Mouse (Mus musculus): ENCODE measurements around the gene Fam71b. TPM values are rescaled to one million over a fixed set of nuclear protein-coding genes. Genes with fewer than 3 reads are reported as not detected.

Fam71b gene
- total and polyA plus RNA-seq, 3 experiments = not detected

DNA sequence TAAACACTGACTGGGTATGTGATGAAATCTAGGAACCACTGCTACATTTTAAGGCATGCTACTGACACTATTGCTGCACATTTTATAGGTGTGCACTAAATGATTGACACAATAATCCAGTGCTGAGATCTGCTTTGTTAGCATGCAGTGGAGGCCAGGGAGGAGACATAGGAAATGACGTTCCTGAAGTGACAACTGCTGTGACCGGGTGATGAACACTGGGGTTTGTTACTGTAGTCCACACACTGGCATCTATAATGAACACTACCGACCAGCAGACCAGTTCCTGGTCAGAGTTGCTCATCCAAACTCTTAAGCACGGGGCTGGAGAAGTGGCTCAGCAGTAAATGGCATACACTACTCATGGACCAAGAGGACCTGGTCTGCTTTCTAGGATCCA is 2.9 kb upstream of the Fam71b start:
- Histone ChIP-seq H3K4me1 (ENCODE audit: control insufficient read depth in 1 of 2, insufficient read depth in 2 of 2, low read length in 2 of 2) (no peaks in the 10 kb centered on the region), H3K9me3 (replicated peaks; ENCODE audit: insufficient read depth, low read length) (no peaks in the 10 kb centered on the region), H3K9ac (ENCODE audit: control insufficient read depth, low read depth, low read length, poor library complexity, severe bottlenecking) (no peak overlapping the region), H3K36me3 (ENCODE audit: control insufficient read depth in 1 of 2, insufficient read depth in 2 of 2, low read length in 2 of 2) (no peaks in the 10 kb centered on the region), H3K27me3 (ENCODE audit: control insufficient read depth in 1 of 2, insufficient read depth in 2 of 2, low read length in 2 of 2) (peaks cover 4 to 8% of the 10 kb centered on the region in 2 experiments; a peak in 3 of 4 replicates), H3K27ac (ENCODE audit: control insufficient read depth, low read depth, low read length) (no peak overlapping the region), H3K4me3 (ENCODE audit: control insufficient read depth in 1 of 2, insufficient read depth in 1 of 2, low read depth in 2 of 2, low read length in 2 of 2) (no peak overlapping the region), H3K79me2 (ENCODE audit: control insufficient read depth, insufficient read depth, low read length, poor library complexity) (no peaks in the 10 kb centered on the region)
- DNase-seq (ENCODE audit: low read depth, low spot score) = no peak
- no peak for TF ChIP-seq CHD2 (IDR thresholded peaks at IDR 0.05; ENCODE audit: low read length)
- no peak for TF ChIP-seq POLR2AphosphoS2 (IDR thresholded peaks at IDR 0.05; ENCODE audit: low read length)
- no peak for TF ChIP-seq BHLHE40 (IDR thresholded peaks at IDR 0.05; ENCODE audit: borderline replicate concordance, low read depth, low read length)
- TF ChIP-seq EP300 (IDR thresholded peaks at IDR 0.05; ENCODE audit: low read depth in 1 of 2, low read length in 2 of 2) = no peak
- no peak for TF ChIP-seq KAT2A (conservative IDR thresholded peaks at IDR 0.05; ENCODE audit: low read depth, low read length)
- TF ChIP-seq E2F4 (IDR thresholded peaks at IDR 0.05; ENCODE audit: borderline replicate concordance, low read depth, low read length) = no peak
- no peak for TF ChIP-seq ZC3H11A (IDR thresholded peaks at IDR 0.05; ENCODE audit: low read depth, low read length)
- TF ChIP-seq MXI1 (IDR thresholded peaks at IDR 0.05; ENCODE audit: low read depth, low read length) = no peak
- TF ChIP-seq TAL1 (IDR thresholded peaks at IDR 0.05; ENCODE audit: low read length) = no peak
- TF ChIP-seq ZMIZ1 (IDR thresholded peaks at IDR 0.05; ENCODE audit: low read depth, low read length) = no peak
- TF ChIP-seq JUND (IDR thresholded peaks at IDR 0.05; ENCODE audit: low read depth, low read length) = no peak
- TF ChIP-seq NRF1 (IDR thresholded peaks at IDR 0.05; ENCODE audit: insufficient read depth, low read depth, low read length, poor library complexity, severe bottlenecking) = no peak
- TF ChIP-seq GATA1 (IDR thresholded peaks at IDR 0.05; ENCODE audit: low read depth, low read length) = no peak
- no peak for TF ChIP-seq HCFC1 (IDR thresholded peaks at IDR 0.05; ENCODE audit: low read depth, low read length)
- TF ChIP-seq MYB (IDR thresholded peaks at IDR 0.05; ENCODE audit: low read depth, low read length) = no peak
- no peak for TF ChIP-seq MEF2A (IDR thresholded peaks at IDR 0.05; ENCODE audit: extremely low read depth, insufficient replicate concordance, low read depth, low read length, poor library complexity, severe bottlenecking)
- TF ChIP-seq ZNF384 (IDR thresholded peaks at IDR 0.05; ENCODE audit: low read depth, low read length) = no peak

DNA sequence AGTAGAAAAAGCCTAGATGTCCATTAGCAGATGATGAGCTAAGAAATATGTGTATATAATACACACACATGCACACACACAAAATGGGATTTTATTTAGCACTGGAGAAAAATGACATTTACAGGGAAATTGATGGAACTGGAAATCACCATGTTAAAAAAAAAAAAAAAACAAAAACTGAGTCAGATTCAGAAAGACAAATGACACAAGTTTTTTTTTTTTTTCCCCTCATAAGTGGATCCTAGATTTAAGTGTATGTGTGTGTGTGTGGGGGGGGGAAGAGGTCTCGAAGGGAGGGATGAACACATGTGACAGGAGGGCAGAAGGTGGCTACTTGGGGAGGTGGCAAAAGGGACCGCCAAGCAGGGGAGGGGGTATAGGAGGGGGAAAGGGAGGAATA is 1.3 kb upstream of the Fam71b start:
- no peak for TF ChIP-seq ZKSCAN1 (IDR thresholded peaks at IDR 0.05; ENCODE audit: low read depth, low read length)
- no peak for TF ChIP-seq MEF2A (IDR thresholded peaks at IDR 0.05; ENCODE audit: extremely low read depth, insufficient replicate concordance, low read depth, low read length, poor library complexity, severe bottlenecking)
- Histone ChIP-seq H3K9me3 (replicated peaks; ENCODE audit: insufficient read depth, low read length) (no peaks in the 10 kb centered on the region), H3K79me2 (ENCODE audit: control insufficient read depth, insufficient read depth, low read length, poor library complexity) (no peaks in the 10 kb centered on the region), H3K36me3 (ENCODE audit: control insufficient read depth in 1 of 2, insufficient read depth in 2 of 2, low read length in 2 of 2) (no peaks in the 10 kb centered on the region), H3K4me1 (ENCODE audit: control insufficient read depth in 1 of 2, insufficient read depth in 2 of 2, low read length in 2 of 2) (no peaks in the 10 kb centered on the region), H3K27ac (ENCODE audit: control insufficient read depth, low read depth, low read length) (no peak overlapping the region), H3K9ac (ENCODE audit: control insufficient read depth, low read depth, low read length, poor library complexity, severe bottlenecking) (no peak overlapping the region), H3K27me3 (ENCODE audit: control insufficient read depth in 1 of 2, insufficient read depth in 2 of 2, low read length in 2 of 2) (peaks cover 4 to 6% of the 10 kb centered on the region in 2 experiments; a peak in 3 of 4 replicates), H3K4me3 (ENCODE audit: control insufficient read depth in 1 of 2, insufficient read depth in 1 of 2, low read depth in 2 of 2, low read length in 2 of 2) (no peak overlapping the region)
- no peak for DNase-seq (ENCODE audit: low read depth, low spot score)
